Mouse (Mus musculus) heart, embryonic 16.5 days (tissue): ENCODE results near the gene Grm1. TPM values are rescaled to one million over a fixed set of nuclear protein-coding genes. Genes with fewer than 3 reads are reported as not detected.

Experiments used
- ATAC-seq: fragments of 200-750 bp; cut with Nextera tagmentation; replicated peaks from 2 replicates; pipeline ENCODE4 v1.8.0; 2017; ENCODE audit warnings: moderate number of reproducible peaks; ENCODE audit not compliant: insufficient read depth, low FRiP score; ENCODE audit errors: extremely low read depth
- H3K27ac ChIP-seq: fragments of 300-500 bp; sonication (generic); 2 replicates; pipeline ENCODE4 v1.5.1; 2014; ENCODE audit warnings: mild to moderate bottlenecking, low read length, control low read depth, moderate library complexity
- H3K27me3 ChIP-seq: fragments of 300-500 bp; sonication (generic); 2 replicates; pipeline ENCODE4 v1.6.1; 2014; ENCODE audit warnings: low read length, mixed read lengths; ENCODE audit not compliant: control insufficient read depth, insufficient read depth
- H3K36me3 ChIP-seq: fragments of 300-500 bp; sonication (generic); 2 replicates; pipeline ENCODE4 v1.6.1; 2014; ENCODE audit not compliant: control insufficient read depth, insufficient read depth
- H3K4me1 ChIP-seq: fragments of 300-500 bp; sonication (generic); 2 replicates; pipeline ENCODE4 v1.6.1; 2014; ENCODE audit warnings: low read length, mixed read lengths; ENCODE audit not compliant: control insufficient read depth, insufficient read depth
- H3K4me2 ChIP-seq: fragments of 300-500 bp; sonication (generic); 2 replicates; pipeline ENCODE4 v1.6.1; 2014; ENCODE audit warnings: low read depth, mild to moderate bottlenecking, control low read depth, low read length
- H3K4me3 ChIP-seq: fragments of 300-500 bp; sonication (generic); 2 replicates; pipeline ENCODE4 v1.5.1; 2014; ENCODE audit warnings: mild to moderate bottlenecking, control low read depth, low read length
- H3K9ac ChIP-seq: fragments of 300-500 bp; sonication (generic); 2 replicates; pipeline ENCODE4 v1.6.1; 2014; ENCODE audit warnings: low read length, control low read depth
- H3K9me3 ChIP-seq: fragments of 300-500 bp; sonication (generic); replicated peaks from 2 replicates; pipeline ENCODE4 v1.6.1; 2016; ENCODE audit warnings: low read length; ENCODE audit not compliant: control insufficient read depth
- WGBS: fragments of 180-500 bp; shearing (Covaris S2); extraction: QIAGEN DNeasy Blood & Tissue Kit; methylation state at CpG from one replicate; pipeline ENCODE4 v1.1.7; 2014; 5-methylcytosine and 5-hydroxymethylcytosine counted together
- polyA plus RNA-seq: library from polyadenylated mRNA; unstranded; fragments of >200 nt; fragmentation: Nextera tagmentation; extraction: Ambion mirVana; gene quantifications from 2 replicates; pipeline ENCODE4 v1.2.1, GENCODE M21; 2015

Grm1 gene
- polyA plus RNA-seq, 1 experiment from 2014 or later = 0.08 TPM

DNA sequence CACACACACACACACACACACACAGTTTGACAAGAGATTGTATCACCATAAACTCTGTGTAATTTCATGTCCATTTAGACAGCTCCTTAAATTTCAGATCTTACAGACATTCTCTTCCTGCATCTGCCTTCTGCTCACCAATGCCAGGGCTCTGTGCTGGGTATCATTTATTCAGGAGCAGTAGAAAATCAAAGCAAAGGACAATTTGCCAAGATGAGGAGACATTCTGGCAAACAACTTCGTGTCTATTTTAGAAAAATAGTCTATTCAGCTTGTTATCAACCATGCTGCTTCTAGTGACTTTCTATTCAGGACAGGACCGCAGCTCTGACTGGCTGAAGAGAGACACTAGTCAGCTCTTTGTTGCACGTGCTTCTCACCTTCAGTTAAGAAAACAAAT is 146.3 kb downstream of the Grm1 start:
- no peaks in the 10 kb centered on the region for H3K36me3 ChIP-seq
- WGBS = 58% methylated on average over 3 of the region's 3 CpGs
- no peak for ATAC-seq
- H3K27ac ChIP-seq = no peak overlapping the region
- H3K9me3 ChIP-seq = no peaks in the 10 kb centered on the region
- no peaks in the 10 kb centered on the region for H3K27me3 ChIP-seq
- no peak overlapping the region for H3K4me2 ChIP-seq
- no peak overlapping the region for H3K9ac ChIP-seq
- H3K4me3 ChIP-seq = no peak overlapping the region
- H3K4me1 ChIP-seq = no peaks in the 10 kb centered on the region

DNA sequence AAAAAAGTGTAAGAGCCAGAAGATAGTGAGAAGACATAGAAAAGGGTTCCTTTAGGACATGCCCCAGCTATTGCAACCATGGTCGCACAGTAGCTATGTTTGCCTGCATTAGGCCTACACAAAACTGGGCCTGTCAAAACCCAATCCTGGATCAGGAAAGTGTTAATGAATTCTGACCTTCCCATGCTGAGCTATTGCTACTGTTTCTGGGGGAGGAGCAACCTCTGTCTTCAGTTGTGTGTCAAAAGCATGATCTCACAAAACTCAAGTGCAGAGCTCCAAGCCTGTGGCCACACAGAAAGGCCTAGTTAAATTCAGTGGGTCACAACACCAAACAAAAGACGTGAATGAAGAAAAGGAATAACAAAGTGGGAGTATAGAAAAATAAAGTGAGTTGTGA is 152.5 kb downstream of the Grm1 start:
- no peak overlapping the region for H3K9ac ChIP-seq
- no peak for ATAC-seq
- no peaks in the 10 kb centered on the region for H3K27me3 ChIP-seq
- H3K27ac ChIP-seq = no peak overlapping the region
- no peaks in the 10 kb centered on the region for H3K4me1 ChIP-seq
- no peaks in the 10 kb centered on the region for H3K9me3 ChIP-seq
- WGBS = 75% methylated on average over 2 of the region's 2 CpGs
- no peak overlapping the region for H3K4me2 ChIP-seq
- H3K4me3 ChIP-seq = no peak overlapping the region
- no peaks in the 10 kb centered on the region for H3K36me3 ChIP-seq

DNA sequence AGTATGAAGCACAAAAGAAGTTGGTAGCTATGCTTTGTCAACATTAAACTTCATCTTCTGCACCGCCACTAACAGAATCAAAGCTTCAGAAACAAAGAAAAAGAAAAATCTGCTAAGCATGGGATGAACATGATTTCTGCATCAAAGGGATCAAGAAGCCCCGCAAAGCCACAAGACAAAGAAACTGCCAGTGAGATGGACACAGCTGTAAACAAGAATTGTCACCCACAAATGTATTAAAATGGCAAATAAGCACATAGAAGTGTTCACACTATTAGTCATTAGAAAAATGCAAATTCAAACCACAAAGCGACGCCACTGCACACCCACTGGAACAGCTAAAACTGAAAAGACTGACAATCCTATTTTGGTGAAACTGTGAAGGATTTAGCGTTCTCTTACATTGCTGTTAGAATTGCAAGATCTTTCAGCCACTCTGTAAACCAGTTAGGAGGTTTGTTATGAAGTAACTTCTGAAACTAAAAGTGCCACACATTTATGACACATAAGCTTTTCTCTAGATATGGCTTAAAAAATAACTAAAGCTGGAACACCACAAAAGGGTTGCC is 153.3 kb downstream of the Grm1 start:
- H3K4me3 ChIP-seq = no peak overlapping the region
- H3K36me3 ChIP-seq = no peaks in the 10 kb centered on the region
- H3K9ac ChIP-seq = no peak overlapping the region
- H3K9me3 ChIP-seq = no peaks in the 10 kb centered on the region
- ATAC-seq = no peak
- no peaks in the 10 kb centered on the region for H3K4me1 ChIP-seq
- WGBS = 87% methylated on average over 5 of the region's 5 CpGs
- H3K27ac ChIP-seq = no peak overlapping the region
- H3K4me2 ChIP-seq = no peak overlapping the region
- H3K27me3 ChIP-seq = no peaks in the 10 kb centered on the region

DNA sequence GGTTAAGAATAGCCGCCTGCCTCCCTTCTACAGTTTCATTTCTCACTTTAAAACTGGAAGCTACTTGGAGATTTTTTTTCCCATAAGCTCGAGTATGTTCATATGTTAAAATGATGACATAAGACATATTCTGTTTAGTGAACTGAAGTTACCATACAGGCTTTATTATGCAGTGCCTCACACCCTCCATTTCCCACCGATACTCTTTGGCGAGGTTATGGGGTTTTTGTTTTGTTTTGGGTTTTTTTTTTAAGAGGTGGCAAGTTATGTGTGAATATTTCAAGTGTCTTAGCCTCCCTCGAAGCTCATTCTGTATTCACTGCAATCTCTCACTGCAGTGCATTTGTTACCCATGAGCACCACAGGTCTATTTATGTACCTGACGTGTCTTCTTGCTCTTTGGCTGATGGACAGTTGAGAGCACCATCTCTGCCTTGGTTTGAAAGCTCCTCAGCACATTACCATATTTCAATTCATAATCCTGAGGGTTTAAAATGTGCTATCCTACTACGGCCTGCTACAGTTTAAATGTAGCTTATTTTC is 164.2 kb downstream of the Grm1 start:
- WGBS = 73% methylated on average over 7 of the region's 7 CpGs
- no peaks in the 10 kb centered on the region for H3K9me3 ChIP-seq
- no peak overlapping the region for H3K9ac ChIP-seq
- ATAC-seq = no peak
- H3K27me3 ChIP-seq = no peaks in the 10 kb centered on the region
- no peak overlapping the region for H3K27ac ChIP-seq
- no peaks in the 10 kb centered on the region for H3K36me3 ChIP-seq
- H3K4me3 ChIP-seq = no peak overlapping the region
- no peak overlapping the region for H3K4me2 ChIP-seq
- no peaks in the 10 kb centered on the region for H3K4me1 ChIP-seq

DNA sequence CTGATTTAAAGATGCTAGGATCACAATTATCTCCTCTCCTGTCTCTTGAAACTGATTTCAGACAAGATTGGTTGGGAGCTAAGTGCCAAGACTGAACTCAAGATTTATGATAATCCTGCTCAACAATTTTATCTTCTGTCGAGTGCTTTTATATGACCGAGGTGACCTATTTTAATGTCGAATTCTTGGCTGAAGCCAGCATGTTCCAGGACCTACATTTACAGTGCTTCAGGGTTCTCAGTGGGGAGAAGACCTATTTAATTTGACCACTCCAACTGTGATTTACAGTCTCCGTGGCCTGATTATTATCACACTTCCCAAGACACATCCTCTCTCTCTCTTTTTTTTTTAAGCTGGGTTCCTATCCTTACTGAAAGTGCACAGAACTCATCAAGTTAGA is 168.5 kb downstream of the Grm1 start:
- 74% methylated on average over 4 of the region's 4 CpGs for WGBS
- no peak for ATAC-seq
- Histone ChIP-seq H3K9me3 (no peaks in the 10 kb centered on the region), H3K27me3 (no peaks in the 10 kb centered on the region), H3K27ac (no peak overlapping the region), H3K4me2 (no peak overlapping the region), H3K4me1 (no peaks in the 10 kb centered on the region), H3K4me3 (no peak overlapping the region), H3K9ac (no peak overlapping the region), H3K36me3 (no peaks in the 10 kb centered on the region)

DNA sequence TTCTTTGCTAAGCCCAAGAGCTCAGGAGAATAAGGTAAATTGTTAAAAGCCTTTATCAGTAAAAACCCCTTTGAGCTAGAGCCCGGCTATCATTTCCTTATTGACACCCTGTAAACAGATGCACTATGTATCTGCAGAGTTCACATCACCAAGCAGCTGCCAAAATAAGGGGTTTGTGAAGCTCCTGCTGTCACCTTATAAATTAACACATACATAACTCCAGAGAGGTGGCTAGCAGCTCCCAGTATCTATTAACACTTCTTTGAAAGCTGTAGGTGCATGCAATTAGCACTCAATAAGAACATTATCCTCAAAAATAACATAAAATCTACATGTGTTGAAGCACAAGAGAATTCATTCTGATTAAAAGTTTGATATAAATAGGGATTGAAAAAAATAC is 191.9 kb downstream of the Grm1 start:
- no peaks in the 10 kb centered on the region for H3K36me3 ChIP-seq
- no peaks in the 10 kb centered on the region for H3K9me3 ChIP-seq
- H3K27ac ChIP-seq = no peak overlapping the region
- H3K27me3 ChIP-seq = no peaks in the 10 kb centered on the region
- 23% methylated on average over 1 of the region's 1 CpGs for WGBS
- H3K4me2 ChIP-seq = no peak overlapping the region
- no peak overlapping the region for H3K4me3 ChIP-seq
- no peak overlapping the region for H3K9ac ChIP-seq
- no peaks in the 10 kb centered on the region for H3K4me1 ChIP-seq
- ATAC-seq = no peak

DNA sequence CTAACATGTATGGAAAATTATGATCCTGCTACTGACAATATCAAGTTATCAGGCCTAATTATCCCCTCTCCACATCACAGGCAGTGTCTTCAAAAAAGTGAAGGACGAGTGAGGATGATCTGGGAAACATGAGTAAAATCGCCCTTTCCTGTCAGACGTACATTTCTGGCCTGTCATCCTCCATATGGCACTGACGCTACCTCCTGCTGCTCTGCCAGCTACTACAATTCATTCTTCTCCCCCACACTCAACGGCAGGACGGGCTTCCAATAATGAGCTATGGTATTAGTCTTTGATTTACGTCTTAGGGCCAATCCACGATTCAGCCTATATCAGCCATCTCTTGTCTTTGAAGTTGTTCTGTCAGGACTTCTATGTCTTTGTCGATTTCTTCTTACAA is 193.6 kb downstream of the Grm1 start:
- ATAC-seq = no peak
- Histone ChIP-seq H3K27ac (no peak overlapping the region), H3K4me1 (no peaks in the 10 kb centered on the region), H3K27me3 (no peaks in the 10 kb centered on the region), H3K9ac (no peak overlapping the region), H3K9me3 (no peaks in the 10 kb centered on the region), H3K4me3 (no peak overlapping the region), H3K36me3 (no peaks in the 10 kb centered on the region), H3K4me2 (no peak overlapping the region)
- 66% methylated on average over 9 of the region's 9 CpGs for WGBS

DNA sequence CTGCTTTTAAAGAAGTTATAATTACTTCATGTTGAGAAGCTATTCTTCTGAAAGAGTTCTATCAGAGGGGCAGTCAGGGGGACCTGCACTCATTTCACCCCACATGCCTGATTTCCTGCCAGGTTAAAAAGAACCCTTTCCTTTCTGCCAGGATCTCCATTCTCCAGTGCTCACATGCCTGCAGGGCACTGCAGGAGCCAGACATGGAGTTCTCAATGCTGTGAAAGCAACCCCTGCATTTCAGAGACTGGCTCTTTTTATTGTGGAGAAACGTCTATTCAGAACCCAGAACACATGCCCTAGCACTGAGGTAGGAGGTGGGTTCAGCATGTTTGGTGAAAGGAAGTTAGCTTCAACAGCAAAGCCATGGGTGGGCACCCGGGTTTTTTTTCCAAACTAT is 197.2 kb downstream of the Grm1 start:
- Histone ChIP-seq H3K4me2 (no peak overlapping the region), H3K36me3 (no peaks in the 10 kb centered on the region), H3K9ac (no peak overlapping the region), H3K4me1 (no peaks in the 10 kb centered on the region), H3K4me3 (no peak overlapping the region), H3K27ac (no peak overlapping the region), H3K9me3 (no peaks in the 10 kb centered on the region), H3K27me3 (no peaks in the 10 kb centered on the region)
- ATAC-seq = no peak
- WGBS = 20% methylated on average over 2 of the region's 2 CpGs

DNA sequence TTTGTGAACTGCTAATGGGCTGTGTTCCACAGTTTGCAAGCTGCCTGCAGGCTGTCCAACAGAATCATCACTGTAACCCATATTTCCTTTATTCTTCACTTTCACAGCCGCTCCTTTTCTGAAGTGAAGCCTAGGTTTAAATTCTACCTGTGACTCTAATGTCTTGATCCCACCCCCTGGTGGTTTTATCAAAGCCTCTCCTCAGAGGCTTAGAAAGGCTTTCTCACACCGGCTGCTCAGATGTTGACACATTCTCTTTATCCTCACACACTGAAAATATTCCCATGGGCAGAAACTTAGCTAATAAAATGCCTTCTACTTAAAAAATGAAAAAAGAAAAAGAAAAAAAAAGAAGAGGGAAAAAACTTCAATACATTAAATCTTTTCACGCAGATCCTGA is 210.0 kb downstream of the Grm1 start:
- Histone ChIP-seq H3K27ac (no peak overlapping the region), H3K4me2 (no peak overlapping the region), H3K9ac (no peak overlapping the region), H3K27me3 (no peaks in the 10 kb centered on the region), H3K9me3 (no peaks in the 10 kb centered on the region), H3K36me3 (no peaks in the 10 kb centered on the region), H3K4me3 (no peak overlapping the region), H3K4me1 (no peaks in the 10 kb centered on the region)
- ATAC-seq = no peak
- WGBS = 36% methylated on average over 3 of the region's 3 CpGs
